Mouse (Mus musculus) limb, embryonic 10.5 days (tissue): ENCODE results near the gene Hoxc11. TPM values are rescaled to one million over a fixed set of nuclear protein-coding genes. Genes with fewer than 3 reads are reported as not detected.

ENCODE experiments used
- DNase-seq: peaks from one replicate; pipeline ENCODE4 v3.0.0-alpha.2; 2017; ENCODE audit warnings: low spot score
- H3K27ac ChIP-seq: fragments of 300-500 bp; sonication (generic); 2 replicates; pipeline ENCODE4 v1.5.1; 2016; ENCODE audit warnings: mild to moderate bottlenecking
- H3K27me3 ChIP-seq: fragments of 300-500 bp; sonication (generic); 2 replicates; pipeline ENCODE4 v1.6.1; 2016; ENCODE audit warnings: low read depth, mild to moderate bottlenecking; ENCODE audit not compliant: poor library complexity, severe bottlenecking
- H3K36me3 ChIP-seq: fragments of 300-500 bp; sonication (generic); 2 replicates; pipeline ENCODE4 v1.6.1; 2016; ENCODE audit warnings: mild to moderate bottlenecking, moderate library complexity
- H3K4me1 ChIP-seq: fragments of 300-500 bp; sonication (generic); 2 replicates; pipeline ENCODE4 v1.6.1; 2016
- H3K4me3 ChIP-seq: fragments of 300-500 bp; sonication (generic); 2 replicates; pipeline ENCODE4 v1.5.1; 2016; ENCODE audit warnings: mild to moderate bottlenecking, moderate library complexity
- H3K9me3 ChIP-seq: fragments of 300-500 bp; sonication (generic); replicated peaks from 2 replicates; pipeline ENCODE4 v1.6.1; 2016; ENCODE audit warnings: mild to moderate bottlenecking
- WGBS: fragments of 180-500 bp; shearing (Covaris S2); methylation state at CpG from one replicate; pipeline ENCODE4 v1.1.7; 2016; 5-methylcytosine and 5-hydroxymethylcytosine counted together
- polyA plus RNA-seq: library from polyadenylated mRNA; unstranded; fragments of >200 nt; fragmentation: Nextera tagmentation; extraction: Ambion mirVana; gene quantifications from 2 replicates; pipeline ENCODE4 v1.2.1, GENCODE M21; 2016

The Hoxc11 gene
- polyA plus RNA-seq, 1 experiment from 2014 or later, result 4.7 TPM

GRCm38 (mm10) chr15:102975034-102975433 lies 20.8 kb downstream of the Hoxc11 start:
- H3K27ac ChIP-seq, result peak overlapping the region; percentile 80
- no peaks in the 10 kb centered on the region for H3K36me3 ChIP-seq
- DNase-seq, result no peak
- peaks cover 100% of the 10 kb centered on the region for H3K27me3 ChIP-seq
- H3K4me1 ChIP-seq, result peaks cover 59% of the 10 kb centered on the region
- peak overlapping the region; percentile 49 for H3K4me3 ChIP-seq
- no peaks in the 10 kb centered on the region for H3K9me3 ChIP-seq
- WGBS, result 4% methylated on average over 7 of the region's 7 CpGs

GRCm38 (mm10) chr15:102975688-102976111 lies 21.5 kb downstream of the Hoxc11 start:
- DNase-seq, result peak; percentile 76
- no peaks in the 10 kb centered on the region for H3K9me3 ChIP-seq

DNA sequence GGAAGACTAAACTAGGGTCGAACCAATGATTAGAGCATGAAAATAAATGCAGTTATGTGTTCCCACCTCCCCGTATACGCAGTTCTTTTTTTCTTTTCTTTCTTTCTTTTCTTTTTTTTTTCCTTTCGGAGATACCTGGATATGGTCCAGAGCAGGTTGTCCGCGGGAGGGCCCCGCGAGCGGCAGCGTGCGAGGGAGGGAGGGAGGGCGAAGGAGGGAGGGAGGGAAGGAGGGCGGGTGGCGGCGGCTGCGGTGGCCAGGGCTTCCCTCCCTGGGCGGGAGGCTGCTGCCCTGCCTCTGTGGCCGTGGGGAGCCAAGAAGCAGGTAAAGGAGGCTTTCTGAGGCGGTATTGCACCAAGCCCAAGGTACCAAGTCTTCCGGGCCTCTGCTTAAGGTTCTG lies 21.9 kb downstream of the Hoxc11 start, which contains the start of gene Hoxc9:
Hoxc9 (plus strand) TSS at position 269 of the 400 bp plus-strand sequence.
- Histone ChIP-seq H3K9me3 (no peaks in the 10 kb centered on the region), H3K27ac (peak within 1 kb of the TSS; percentile 80), H3K27me3 (peaks cover 100% of the 10 kb centered on the region), H3K4me1 (peaks cover 68% of the 10 kb centered on the region), H3K36me3 (no peaks in the 10 kb centered on the region), H3K4me3 (peak within 1 kb of the TSS; percentile 49)
- WGBS, result 1% methylated on average over 19 of the region's 20 CpGs
- DNase-seq, result no peak

More at GRCm38 (mm10) chr15:102975688-102976111, 21.5 kb downstream of the Hoxc11 start:
- Histone ChIP-seq H3K36me3 (no peaks in the 10 kb centered on the region), H3K27ac (peak overlapping the region; percentile 80), H3K4me3 (peak overlapping the region; percentile 49), H3K27me3 (peaks cover 100% of the 10 kb centered on the region), H3K4me1 (peaks cover 65% of the 10 kb centered on the region)
- under 1% methylated on average over 21 of the region's 21 CpGs for WGBS

DNA sequence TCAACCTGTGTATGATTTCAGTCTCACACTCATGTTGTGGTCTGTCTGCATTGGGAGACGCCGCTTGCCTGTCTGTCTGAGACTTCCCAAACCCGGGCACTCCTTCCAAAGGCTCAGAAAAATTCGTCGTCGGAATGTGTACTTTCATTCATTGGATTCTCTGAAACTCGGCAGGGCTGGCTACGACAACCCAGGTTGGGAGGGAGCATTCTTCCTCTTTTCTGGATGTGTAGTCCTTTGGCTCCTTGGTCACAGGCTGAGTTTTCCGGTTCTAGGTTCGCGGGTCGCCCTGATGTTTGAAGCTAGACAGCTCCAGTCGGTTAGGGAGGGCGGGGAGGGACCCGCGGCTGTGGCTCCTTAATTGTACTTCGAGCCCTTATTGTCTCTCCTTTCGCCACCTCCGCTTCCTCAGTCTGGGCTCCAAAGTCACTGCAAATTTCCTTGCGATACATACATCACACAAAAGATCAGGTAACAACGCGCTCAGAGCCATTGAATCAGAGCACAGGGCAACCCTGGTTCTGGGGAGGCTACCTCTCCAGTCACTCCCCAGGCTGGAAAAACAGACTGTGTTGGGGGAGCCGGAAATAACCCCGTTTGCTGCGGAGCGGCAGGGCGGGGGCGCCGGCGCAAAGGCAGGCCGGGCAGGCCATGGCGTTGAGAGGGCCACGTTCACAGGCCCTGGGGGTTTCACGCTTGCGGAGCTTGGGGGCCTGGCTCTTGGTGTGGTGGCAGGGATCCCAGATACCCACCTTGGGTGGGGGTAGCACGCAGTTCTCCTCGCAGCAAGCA lies 22.6 kb downstream of the Hoxc11 start:
- H3K36me3 ChIP-seq, result no peaks in the 10 kb centered on the region
- peak overlapping the region; percentile 49 for H3K4me3 ChIP-seq
- no peak for DNase-seq
- peaks cover 72% of the 10 kb centered on the region for H3K4me1 ChIP-seq
- peaks cover 100% of the 10 kb centered on the region for H3K27me3 ChIP-seq
- no peaks in the 10 kb centered on the region for H3K9me3 ChIP-seq
- under 1% methylated on average over 37 of the region's 37 CpGs for WGBS
- H3K27ac ChIP-seq, result peak overlapping the region; percentile 80

- Histone ChIP-seq H3K4me1 (peaks cover 74% of the 10 kb centered on the region), H3K36me3 (no peaks in the 10 kb centered on the region), H3K27ac (peak overlapping the region; percentile 80), H3K4me3 (peak overlapping the region; percentile 49), H3K9me3 (no peaks in the 10 kb centered on the region), H3K27me3 (peaks cover 100% of the 10 kb centered on the region)
- no peak for DNase-seq
- 1% methylated on average over 16 of the region's 16 CpGs for WGBS
Measured at GRCm38 (mm10) chr15:102977423-102977974, 23.3 kb downstream of the Hoxc11 start.

DNA sequence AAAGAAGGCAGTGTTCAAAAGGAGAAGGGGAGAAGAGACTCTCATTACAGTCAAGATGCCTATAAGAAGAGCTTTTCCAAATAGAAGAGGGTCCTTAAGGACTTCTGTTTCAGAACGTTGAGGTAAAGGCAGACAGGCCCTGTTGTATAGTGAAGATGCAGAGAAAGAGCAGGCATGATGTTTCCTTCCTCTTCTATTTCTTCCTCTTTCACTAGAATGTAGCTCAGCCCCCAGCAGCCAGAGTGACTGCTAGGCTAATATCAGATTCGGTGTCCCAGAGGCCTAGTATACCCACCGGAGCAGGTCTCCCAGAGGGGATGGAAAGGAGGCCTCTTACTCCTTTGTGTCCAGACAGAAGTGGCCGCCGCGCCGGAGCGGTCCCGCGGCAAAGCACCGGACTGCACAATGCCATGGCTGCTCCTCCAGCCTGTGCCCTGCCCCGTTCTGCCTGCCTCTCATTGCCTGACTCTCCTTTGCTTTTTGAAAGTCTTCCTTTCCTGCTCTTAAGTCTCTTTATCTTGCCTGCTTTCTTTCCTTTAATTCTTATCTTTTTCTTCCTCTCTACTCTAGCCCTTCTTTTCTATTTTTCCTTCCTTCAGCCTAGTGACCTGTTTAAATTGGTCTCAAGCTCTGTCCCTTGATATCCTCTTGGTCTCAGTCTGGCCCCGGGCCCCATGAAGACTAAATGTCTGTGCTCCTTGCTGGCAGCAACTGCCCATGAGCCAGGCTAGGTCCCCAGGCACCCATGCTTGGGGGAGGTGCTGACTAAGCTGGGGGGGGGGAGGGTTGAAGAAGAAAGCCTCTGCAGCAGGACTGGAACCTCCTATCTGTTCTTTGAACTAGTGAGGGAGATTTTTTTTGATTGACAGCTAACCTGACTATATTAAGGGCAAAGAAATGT lies 24.6 kb downstream of the Hoxc11 start:
- WGBS, result under 1% methylated on average over 13 of the region's 13 CpGs
- Histone ChIP-seq H3K4me1 (peaks cover 80% of the 10 kb centered on the region), H3K27ac (peak overlapping the region; percentile 80), H3K4me3 (peak overlapping the region; percentile 49), H3K9me3 (no peaks in the 10 kb centered on the region), H3K36me3 (no peaks in the 10 kb centered on the region), H3K27me3 (peaks cover 100% of the 10 kb centered on the region)
- no peak for DNase-seq

DNA sequence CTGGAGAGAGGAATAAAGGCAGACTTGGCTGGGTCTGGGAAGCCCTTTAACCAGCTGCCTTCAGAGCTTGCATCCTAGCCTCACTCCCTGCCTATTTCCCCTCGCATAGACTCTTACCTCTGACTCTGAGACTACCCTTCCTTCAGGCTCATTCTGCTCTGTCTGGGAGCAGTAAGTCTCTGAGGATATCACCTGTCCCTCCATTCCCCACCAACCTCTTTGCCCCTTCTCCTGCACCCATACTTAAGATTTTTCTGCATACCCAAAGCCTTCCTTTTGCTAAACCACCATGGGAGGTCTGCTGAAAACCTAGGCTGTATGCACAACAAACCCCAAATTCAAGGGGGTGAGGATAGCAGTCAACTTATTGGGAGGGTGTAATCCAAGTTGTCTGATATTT lies 25.7 kb downstream of the Hoxc11 start:
- WGBS, result 7% methylated on average over 1 of the region's 1 CpGs
- H3K4me3 ChIP-seq, result peak overlapping the region; percentile 60

GRCm38 (mm10) chr15:102980352-102980751 lies 26.1 kb downstream of the Hoxc11 start:
- Histone ChIP-seq H3K36me3 (no peaks in the 10 kb centered on the region), H3K9me3 (no peaks in the 10 kb centered on the region), H3K27ac (peak overlapping the region; percentile 89; the same call in 1 of the 2 replicates), H3K4me1 (peaks cover 93% of the 10 kb centered on the region), H3K27me3 (peaks cover 100% of the 10 kb centered on the region), H3K4me3 (peak overlapping the region; percentile 60)
- WGBS, result 2% methylated on average over 11 of the region's 11 CpGs
- DNase-seq, result no peak

More for the DNA sequence above, 25.7 kb downstream of the Hoxc11 start:
- Histone ChIP-seq H3K4me1 (peaks cover 89% of the 10 kb centered on the region), H3K9me3 (no peaks in the 10 kb centered on the region), H3K36me3 (no peaks in the 10 kb centered on the region), H3K27ac (no peak overlapping the region), H3K27me3 (peaks cover 100% of the 10 kb centered on the region)
- DNase-seq, result no peak

DNA sequence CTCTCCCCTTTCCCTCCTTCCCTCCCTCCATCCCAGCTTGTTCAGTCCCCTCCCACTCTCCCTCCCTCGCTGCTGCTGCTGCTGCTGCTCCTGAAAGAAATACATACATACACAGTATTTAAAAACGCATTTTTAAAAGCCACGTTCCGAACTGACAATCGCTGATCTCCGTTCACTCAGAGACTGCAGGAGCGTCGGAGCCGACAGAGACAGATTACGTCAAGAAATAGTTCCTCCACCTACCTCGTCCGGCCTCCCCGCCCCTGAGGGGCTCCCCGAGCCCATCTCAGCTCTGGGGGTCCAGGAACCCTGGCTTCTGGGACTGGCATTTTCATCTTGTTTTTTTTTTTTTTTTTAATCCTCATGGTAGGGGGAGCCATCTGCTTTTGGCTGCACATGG lies 26.7 kb downstream of the Hoxc11 start:
- Histone ChIP-seq H3K9me3 (no peaks in the 10 kb centered on the region), H3K4me3 (peak overlapping the region; percentile 60), H3K27me3 (peaks cover 100% of the 10 kb centered on the region), H3K4me1 (peaks cover 94% of the 10 kb centered on the region), H3K27ac (peak overlapping the region; percentile 89), H3K36me3 (no peaks in the 10 kb centered on the region)
- under 1% methylated on average over 14 of the region's 14 CpGs for WGBS
- DNase-seq, result no peak

GRCm38 (mm10) chr15:102981379-102982288 lies 27.4 kb downstream of the Hoxc11 start:
- H3K27ac ChIP-seq, result peak overlapping the region; percentile 89
- peaks cover 96% of the 10 kb centered on the region for H3K4me1 ChIP-seq
- peaks cover 100% of the 10 kb centered on the region for H3K27me3 ChIP-seq
- H3K4me3 ChIP-seq, result peak overlapping the region; percentile 60
- no peaks in the 10 kb centered on the region for H3K36me3 ChIP-seq
- under 1% methylated on average over 88 of the region's 88 CpGs for WGBS
- DNase-seq, result peak; percentile 81
- no peaks in the 10 kb centered on the region for H3K9me3 ChIP-seq

DNA sequence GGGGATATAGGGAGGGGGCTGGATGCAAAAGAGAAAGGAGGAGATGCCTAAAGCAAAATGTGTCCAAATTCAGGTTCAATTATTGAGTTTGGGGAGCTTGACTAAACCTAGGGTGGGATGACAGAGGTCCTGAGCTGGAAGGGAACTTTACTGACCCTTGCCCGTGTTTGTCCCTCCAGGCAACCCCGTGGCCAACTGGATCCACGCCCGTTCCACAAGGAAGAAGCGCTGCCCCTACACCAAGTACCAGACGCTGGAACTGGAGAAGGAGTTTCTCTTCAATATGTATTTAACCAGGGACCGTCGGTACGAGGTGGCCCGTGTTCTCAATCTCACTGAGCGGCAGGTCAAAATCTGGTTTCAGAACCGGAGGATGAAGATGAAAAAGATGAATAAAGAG lies 29.5 kb downstream of the Hoxc11 start:
- Histone ChIP-seq H3K36me3 (no peaks in the 10 kb centered on the region), H3K4me3 (peak overlapping the region; percentile 60), H3K27me3 (peaks cover 100% of the 10 kb centered on the region), H3K27ac (0 out of 2 replicates have a peak overlapping the region, but pooled peaks have one; percentile 36), H3K9me3 (no peaks in the 10 kb centered on the region), H3K4me1 (peaks cover 88% of the 10 kb centered on the region)
- 2% methylated on average over 12 of the region's 12 CpGs for WGBS
- no peak for DNase-seq

- 3% methylated on average over 10 of the region's 10 CpGs for WGBS
- DNase-seq, result no peak
Measured at GRCm38 (mm10) chr15:102984521-102984920, 30.3 kb downstream of the Hoxc11 start.

More at GRCm38 (mm10) chr15:102984521-102984920, 30.3 kb downstream of the Hoxc11 start:
- H3K4me1 ChIP-seq, result peaks cover 83% of the 10 kb centered on the region
- H3K4me3 ChIP-seq, result no peak overlapping the region; the same call in 1 of the 2 replicates
- H3K36me3 ChIP-seq, result no peaks in the 10 kb centered on the region
- H3K9me3 ChIP-seq, result no peaks in the 10 kb centered on the region
- peaks cover 100% of the 10 kb centered on the region for H3K27me3 ChIP-seq
- no peak overlapping the region for H3K27ac ChIP-seq
